Mouse (Mus musculus): ENCODE results near the gene Myt1l.

Myt1l gene

DNA sequence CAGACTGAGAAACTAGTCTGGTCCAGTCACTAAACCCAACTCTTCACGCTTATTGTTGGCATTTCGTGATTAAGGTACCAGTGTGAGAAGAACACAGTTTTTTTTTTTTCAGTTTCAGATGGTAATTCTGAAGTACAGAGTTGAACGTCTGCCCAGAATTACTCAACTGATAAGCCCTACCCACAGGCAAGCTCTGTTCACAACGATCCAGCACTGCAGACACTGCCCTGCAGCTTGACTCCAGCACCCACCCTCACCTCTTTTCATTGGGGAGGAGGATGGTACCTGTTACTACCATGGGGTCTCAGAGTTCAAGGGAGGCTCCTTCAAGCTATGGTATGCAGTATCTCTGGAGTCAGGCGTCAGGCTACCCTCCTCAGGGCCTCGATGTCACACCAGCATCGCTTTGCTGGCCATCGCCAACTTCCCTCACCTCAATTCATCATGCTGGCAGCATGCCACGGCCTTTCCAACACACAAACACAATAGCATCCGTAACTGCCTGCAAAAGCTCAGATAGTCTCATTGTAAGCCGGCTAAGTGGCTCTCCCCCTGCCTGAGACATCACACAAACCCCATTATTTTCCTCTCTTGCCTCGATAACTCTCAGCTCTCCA is 281.5 kb downstream of the Myt1l start:
- in situ Hi-C loops (cut with MseI, MboI) = no loop called here

DNA sequence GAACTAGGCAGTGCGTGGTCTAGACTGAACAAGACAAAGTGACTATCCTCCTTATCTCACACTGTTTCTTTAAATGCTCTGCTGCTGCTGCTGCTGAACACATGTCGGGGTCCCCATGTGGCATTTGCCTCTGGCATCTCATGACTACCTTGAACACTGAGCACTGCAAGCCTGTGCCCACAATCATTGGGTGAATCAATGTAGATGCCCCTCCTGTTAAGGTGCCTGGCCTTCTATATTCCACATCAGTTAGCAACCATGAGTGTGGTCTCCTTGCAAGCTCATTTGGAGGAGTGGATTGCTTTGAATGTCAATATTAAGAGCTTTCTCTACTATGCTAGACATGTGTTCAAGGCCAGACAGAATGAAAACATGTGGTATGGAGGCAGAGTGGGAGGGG is 287.3 kb downstream of the Myt1l start:
- in situ Hi-C loops (cut with MseI, MboI) = no loop called here

- in situ Hi-C loops (cut with MseI, MboI) = no loop called here
Observed at GRCm38 (mm10) chr12:29816130-29816529, 287.9 kb downstream of the Myt1l start.

- in situ Hi-C loops (cut with MseI, MboI) = no loop called here
Observed at GRCm38 (mm10) chr12:29816761-29817160, 288.6 kb downstream of the Myt1l start.

DNA sequence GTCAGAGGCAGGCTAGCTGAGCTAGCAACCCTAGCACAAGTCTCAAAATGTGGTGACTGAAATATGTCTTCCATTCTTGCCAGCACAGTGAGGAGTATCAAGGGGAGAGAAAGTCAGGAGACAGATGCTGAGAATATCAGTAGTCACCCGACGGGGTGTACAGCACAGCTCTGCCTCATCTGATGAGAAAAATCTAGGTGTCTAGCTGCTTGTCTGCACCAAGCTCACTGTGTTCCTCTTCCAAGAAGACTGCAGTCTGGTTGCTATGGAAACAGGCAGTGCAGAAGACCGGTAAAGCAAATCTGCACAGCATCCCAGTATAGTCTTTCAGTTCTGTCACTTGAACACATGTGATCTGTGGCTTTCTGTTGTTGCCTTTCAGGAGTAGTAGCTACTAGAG is 294.0 kb downstream of the Myt1l start:
- in situ Hi-C loops (cut with MseI, MboI) = no loop called here

- in situ Hi-C loops (cut with MseI, MboI) = no loop called here
Observed at GRCm38 (mm10) chr12:29823766-29824417, 295.7 kb downstream of the Myt1l start.

GRCm38 (mm10) chr12:29830571-29830970 is 302.4 kb downstream of the Myt1l start:
- in situ Hi-C loops (cut with MseI, MboI) = loop anchor here (10.0 kb wide), 1 partner anchor 156 kb away; no protein-coding TSS in a partner anchor

DNA sequence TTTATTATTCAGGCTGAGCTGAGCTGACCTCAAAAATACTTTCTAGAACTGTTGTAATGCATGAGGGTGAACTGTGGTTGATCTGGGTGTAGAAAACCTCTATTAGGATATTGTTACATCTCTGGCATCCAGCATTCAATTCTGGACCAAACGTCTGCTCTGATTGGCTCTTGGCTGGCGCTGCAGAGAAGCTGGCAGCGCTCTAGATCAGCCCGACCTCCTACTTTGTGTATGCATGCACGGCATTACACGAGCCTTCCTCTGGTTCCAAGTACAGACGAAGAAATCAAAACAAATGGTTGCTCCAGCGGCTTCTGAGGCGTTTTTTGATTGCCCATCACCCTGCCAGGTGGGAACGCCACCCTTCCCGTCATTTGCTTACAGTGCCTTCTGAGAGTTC is 303.2 kb downstream of the Myt1l start:
- in situ Hi-C loops (cut with MseI, MboI) = loop anchor here (10.0 kb wide), 1 partner anchor 157 kb away; no protein-coding TSS in a partner anchor

DNA sequence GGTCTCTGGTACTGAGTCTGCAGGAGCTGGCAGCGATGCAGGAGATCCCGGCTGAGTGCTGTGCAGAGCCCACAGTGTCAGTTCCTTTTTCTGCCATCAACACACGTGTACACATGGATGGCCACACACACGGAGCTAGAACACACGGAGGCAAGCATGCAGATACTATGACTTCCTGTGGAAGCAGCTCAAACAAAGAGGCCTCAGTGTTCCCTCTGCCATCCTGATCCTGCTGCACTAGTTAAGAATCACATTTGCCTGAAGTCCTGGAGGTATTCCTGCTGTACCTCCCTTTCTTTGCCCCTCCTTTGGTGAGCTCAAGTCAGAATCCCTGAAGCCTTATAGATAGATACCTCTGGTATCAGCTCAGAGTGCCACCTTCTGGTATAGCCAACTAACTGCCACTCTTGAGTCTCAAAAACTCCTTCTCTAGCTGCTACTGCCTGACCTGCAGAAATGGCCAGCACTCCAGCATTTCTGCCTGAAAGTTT is 309.2 kb downstream of the Myt1l start:
- in situ Hi-C loops (cut with MseI, MboI) = loop anchor here (10.0 kb wide), 1 partner anchor 163 kb away; no protein-coding TSS in a partner anchor

GRCm38 (mm10) chr12:29838421-29838820 is 310.2 kb downstream of the Myt1l start:
- in situ Hi-C loops (cut with MseI, MboI) = loop anchor here (10.0 kb wide), 1 partner anchor 164 kb away; no protein-coding TSS in a partner anchor

DNA sequence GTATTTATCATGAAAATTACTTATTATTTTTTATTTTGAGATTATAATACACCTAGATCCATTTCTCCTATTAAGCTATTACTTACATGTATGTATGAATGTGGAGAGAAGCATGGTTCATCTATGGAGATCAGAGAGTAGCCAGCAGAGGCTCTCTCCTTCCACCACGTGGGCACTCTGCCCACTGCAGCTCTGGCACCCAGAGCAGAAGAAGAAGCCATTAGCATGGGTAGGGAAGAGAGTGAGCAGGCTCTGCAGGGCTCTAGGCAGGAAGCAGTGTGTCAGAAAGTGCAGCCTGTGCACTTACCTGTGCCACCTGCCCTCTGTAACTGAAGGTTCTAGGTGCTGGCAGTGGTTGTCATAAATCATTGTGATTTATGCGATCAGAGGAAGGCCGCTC is 321.8 kb downstream of the Myt1l start:
- in situ Hi-C loops (cut with MseI, MboI) = no loop called here

GRCm38 (mm10) chr12:29854151-29854585 is 326.0 kb downstream of the Myt1l start:
- in situ Hi-C loops (cut with MseI, MboI) = no loop called here

DNA sequence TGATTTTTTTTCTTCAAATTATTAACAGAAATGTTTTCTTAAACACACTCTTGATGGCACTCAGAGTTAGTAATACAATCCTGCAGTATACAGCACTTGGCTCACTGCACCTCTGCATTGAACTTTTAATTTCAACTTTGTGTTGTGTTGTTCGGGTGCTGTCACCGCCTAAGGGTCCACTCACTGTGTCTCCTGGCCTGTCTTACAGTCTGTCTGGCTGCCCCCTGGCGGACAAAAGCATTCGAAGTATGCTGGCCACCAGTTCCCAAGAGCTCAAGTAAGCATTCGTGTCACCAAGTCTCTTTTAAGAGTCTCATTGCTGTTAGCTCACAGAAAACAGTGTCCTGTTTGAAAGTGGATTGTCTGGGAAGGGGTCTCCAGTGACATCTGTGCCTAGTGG is 326.8 kb downstream of the Myt1l start:
- in situ Hi-C loops (cut with MseI, MboI) = no loop called here

DNA sequence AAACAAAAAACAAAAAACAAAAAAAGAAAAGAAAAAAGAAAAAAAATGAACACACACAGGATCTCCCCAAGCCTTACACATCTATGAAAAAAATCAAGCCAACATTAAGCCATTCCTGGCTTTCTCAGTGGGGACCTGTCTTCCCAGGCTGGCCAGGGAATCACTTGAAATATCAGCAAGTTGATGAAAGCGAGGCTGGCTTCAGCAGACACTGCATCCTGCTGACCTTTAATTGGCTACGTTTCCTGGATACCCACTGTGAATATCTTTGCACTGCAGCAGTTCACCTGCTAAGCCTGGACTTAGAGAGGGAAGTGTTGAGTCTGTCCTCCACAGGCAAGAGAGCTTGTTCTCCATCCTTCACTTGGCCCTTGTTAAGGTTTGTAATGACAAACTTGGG is 332.8 kb downstream of the Myt1l start:
- in situ Hi-C loops (cut with MseI, MboI) = no loop called here

DNA sequence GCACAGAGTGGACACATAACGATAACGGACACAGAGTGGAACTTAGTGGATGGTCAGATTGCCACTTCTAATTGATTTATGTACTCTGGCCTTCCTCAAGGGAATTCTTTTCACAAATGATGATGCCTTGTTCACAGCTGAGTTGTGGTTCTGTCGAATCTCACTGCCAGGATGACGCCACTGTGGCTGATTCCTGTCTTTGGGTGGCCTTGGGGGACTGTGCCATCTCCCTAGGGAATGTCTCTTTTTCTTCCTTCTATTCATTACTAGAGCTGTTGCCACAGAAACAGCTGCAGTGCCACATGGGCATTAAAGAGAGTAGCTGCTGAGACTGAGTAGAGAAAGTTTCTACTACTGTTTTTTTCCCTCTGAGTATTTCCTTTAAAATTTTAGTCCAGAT is 340.1 kb downstream of the Myt1l start:
- in situ Hi-C loops (cut with MseI, MboI) = no loop called here

GRCm38 (mm10) chr12:29868781-29869180 is 340.6 kb downstream of the Myt1l start:
- in situ Hi-C loops (cut with MseI, MboI) = no loop called here

- in situ Hi-C loops (cut with MseI, MboI) = no loop called here
Observed at GRCm38 (mm10) chr12:29872156-29872815, 344.1 kb downstream of the Myt1l start.

- in situ Hi-C loops (cut with MseI, MboI) = no loop called here
Observed at GRCm38 (mm10) chr12:29873281-29873772, 345.1 kb downstream of the Myt1l start.

GRCm38 (mm10) chr12:29877977-29878376 is 349.8 kb downstream of the Myt1l start:
- in situ Hi-C loops (cut with MseI, MboI) = no loop called here

GRCm38 (mm10) chr12:29882871-29883617 is 354.9 kb downstream of the Myt1l start:
- in situ Hi-C loops (cut with MseI, MboI) = loop anchor here in 1 of 2 experiments (10.0 kb wide), 1 partner anchor 208 kb away; no protein-coding TSS in a partner anchor

DNA sequence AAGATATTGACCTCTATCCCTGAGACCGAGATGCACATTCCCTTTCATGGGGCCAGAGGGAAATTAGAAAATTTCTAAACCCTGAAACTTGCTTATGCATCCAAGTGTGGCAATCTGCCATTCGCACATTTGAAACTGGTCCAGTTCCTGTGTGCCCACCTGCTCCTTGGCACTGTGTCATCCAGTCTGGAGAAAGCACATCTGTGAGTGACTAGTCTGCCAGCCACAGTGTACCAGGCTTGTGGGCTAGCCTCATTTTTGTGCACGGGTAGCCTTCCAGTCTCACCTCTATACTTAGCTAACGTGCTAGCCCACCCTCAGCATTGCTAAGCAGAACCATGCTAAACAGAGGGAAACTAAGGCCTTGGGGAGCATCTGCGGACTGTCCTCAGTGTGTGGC is 356.2 kb downstream of the Myt1l start:
- in situ Hi-C loops (cut with MseI, MboI) = loop anchor here in 1 of 2 experiments (10.0 kb wide), 1 partner anchor 210 kb away; no protein-coding TSS in a partner anchor

Data from mouse trophoblast stem cell (cell line).